Mouse (Mus musculus) retina, adult 2 months (tissue): ENCODE measurements around the gene Bicc1.

ENCODE experiments used
- DNase-seq: peaks from one replicate; pipeline ENCODE4 v3.0.0-alpha.2; 2012; ENCODE audit warnings: low read depth, low spot score

The Bicc1 gene

DNA sequence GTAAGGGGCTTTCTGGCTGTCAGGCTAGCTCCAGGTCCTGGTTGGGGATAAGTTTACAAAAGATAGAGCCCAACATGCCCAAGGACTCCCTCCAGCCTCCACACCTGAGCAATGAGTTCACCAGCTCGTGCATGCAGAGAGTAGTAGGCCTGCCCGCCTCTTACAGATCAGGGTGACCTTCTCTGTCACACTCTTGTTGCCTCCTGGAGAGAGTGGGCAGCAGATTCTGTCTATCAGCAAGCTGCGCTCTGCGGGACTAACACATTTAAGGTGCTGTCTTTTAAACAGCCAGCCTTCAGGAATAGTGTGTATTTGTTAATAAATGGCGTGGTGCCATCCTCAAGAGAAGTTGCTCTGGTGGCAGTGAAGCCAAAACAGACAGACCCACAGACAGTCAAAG, 101.4 kb downstream of the Bicc1 start:
- DNase-seq: no peak

- DNase-seq: no peak
Measured at GRCm38 (mm10) chr10:71052748-71053147, 106.8 kb downstream of the Bicc1 start.

DNA sequence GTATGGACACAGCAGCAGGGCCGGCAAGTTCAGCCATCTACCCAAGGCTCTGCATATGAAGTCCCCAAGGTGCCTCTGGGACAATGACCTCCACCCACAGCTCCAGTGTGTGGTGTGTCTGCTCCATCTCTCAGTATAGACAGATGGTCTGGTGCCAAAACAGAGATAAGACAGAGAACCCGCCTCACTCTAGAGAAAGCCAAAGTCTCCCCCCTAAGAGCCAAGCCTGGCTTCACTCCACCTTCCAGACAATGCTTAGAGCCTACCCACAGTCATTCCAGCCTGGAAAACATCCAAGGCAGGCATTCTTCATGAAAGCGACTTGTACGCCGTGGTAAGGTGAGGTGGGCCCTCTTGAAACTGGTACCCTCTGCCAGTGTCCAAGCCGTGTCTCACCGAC, 107.3 kb downstream of the Bicc1 start:
- DNase-seq: no peak

DNA sequence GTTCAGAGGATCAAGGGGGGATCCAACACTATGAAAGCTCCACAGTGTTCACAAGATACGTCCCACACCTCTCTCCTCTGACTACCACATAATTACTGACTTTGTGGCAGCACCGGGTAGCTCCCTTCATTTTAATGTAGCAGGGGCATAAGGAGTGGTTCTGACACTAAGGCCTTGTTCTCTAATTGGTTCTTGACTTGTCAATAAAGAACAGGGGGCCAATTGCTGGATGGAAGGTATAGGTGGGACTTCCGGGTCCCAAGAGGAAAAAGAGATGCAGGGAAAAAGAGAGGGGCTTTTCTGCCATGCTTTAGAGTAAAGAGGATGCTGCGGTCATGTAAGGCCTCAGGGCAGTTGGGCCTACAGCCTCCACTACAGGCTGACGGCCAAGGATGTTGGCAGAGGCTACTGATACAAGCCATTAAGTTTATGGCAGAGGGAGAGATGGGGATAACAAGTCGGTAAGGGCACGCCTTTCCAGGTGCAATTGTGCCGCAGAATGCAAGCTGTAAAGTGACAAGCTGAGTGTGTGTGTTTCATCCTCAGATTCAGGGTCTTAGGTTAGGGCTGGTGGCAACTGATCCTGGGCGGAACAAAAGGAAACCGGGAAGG, 108.7 kb downstream of the Bicc1 start:
- no peak for DNase-seq

GRCm38 (mm10) chr10:71049294-71049693, 110.2 kb downstream of the Bicc1 start:
- DNase-seq: no peak

DNA sequence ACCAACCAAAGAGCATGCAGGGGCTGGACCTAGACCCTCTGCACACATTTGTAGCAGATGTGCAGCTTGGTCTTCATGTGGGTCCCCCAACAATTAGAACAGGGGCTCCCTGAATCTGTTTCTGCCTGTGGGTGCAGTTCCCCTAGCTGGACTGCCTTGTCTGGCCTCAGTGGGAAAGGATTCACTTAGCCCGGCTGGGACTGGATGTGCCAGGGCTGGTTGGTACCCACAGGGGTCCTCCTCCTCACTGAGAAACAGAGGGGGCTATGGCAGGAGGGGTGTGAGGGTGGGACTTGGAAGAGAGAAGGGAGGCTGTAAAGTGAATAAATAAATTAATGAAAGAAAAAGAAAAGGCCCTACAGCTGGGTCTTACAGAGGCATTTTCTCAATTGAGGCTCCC, 115.1 kb downstream of the Bicc1 start:
- DNase-seq: no peak

- no peak for DNase-seq
Measured at GRCm38 (mm10) chr10:71041874-71042273, 117.6 kb downstream of the Bicc1 start.

DNA sequence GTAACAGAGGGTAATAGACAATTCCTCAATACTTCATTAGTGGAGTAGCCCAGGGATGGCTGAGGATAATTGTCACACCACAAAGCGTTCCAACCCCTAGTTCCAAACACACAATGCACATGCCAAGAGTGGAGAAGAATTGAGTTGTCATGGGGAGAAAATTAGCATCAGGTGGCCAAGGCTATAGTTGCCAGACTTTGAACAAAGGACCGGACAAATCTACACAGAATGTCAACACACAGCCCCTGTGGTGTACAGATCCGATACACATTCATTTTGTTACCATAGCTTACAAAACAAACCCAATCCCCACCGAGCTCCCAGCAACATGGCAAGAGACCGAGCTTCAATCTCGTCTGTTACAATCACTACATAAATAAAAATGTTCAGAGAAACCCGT, 123.0 kb downstream of the Bicc1 start:
- no peak for DNase-seq

- no peak for DNase-seq
Measured at GRCm38 (mm10) chr10:71028996-71029395, 130.5 kb downstream of the Bicc1 start.

- DNase-seq: no peak
Measured at GRCm38 (mm10) chr10:71028066-71028844, 131.2 kb downstream of the Bicc1 start.

DNA sequence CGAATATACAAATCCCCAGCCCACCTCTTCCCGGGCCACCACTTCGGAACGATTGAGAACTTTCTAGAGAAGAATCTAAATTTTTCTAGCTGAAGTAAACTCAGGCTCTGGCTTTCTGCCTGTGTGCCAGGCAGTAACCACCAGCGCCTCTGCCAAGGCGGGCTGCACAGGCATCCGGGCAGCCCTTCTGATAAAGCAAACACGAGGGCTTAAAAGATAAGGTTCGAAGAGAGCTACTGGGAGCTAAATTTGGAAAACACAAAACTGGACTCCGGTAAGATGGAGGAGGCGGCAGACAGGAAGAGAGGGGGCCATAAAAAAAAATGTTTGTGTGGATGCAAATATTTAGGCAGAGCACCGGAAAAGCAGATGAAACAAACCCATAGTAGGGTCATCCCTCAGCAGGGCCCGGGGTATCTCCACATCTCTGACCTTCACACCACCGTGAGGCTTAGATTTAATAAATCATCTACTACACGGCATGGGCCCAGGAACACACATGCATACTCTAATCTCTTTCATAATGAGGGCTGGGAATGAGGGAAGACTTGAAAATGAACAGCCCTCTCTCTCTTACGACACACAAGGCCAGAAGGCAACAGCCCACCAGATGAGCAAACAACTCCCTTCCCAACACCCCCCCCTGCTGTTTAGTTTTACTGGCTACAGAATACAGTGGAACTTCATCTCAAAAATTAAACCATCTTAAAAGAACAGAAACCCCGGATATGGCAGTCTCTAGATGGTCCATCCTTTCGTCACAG, 134.2 kb downstream of the Bicc1 start:
- DNase-seq: no peak

DNA sequence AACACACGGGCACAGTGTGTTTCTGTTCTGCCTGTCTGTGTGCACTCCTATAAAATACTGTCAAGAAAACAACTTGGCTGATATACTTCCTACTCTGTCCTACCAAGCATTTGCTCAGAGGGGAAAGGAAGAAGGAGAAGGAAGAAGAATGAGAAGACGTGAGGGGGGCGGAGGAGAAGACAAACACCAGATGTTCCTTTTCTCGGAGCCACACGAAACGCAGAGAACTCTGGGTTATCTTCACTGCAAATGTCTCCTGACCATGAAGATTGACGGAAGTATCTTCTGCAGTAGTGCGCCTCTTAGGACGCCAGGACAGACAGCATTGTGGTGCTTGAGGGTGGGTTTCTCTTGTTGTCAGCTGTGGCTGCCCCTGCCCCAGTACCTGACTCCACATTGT, 134.8 kb downstream of the Bicc1 start:
- DNase-seq: no peak

DNA sequence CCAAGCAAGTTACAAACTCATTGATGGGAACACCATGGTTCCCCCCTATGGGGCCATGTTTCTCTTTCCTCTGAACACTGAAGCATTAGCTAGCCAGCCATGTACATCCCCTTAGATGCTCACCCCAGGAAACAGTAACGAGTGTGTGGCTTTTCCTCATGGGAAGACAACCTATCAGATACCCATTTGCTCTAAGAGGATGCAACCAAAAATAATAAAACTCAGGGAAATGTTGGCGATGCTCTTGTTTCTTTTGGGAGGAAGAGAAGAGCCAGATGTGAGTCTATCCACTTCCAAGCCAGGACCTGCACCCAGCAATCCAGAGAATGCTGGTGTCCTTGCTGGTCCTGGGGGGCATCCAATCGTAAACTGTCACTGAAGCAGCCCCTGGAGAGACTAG, 136.0 kb downstream of the Bicc1 start:
- DNase-seq: no peak

GRCm38 (mm10) chr10:71020459-71020858, 139.0 kb downstream of the Bicc1 start:
- no peak for DNase-seq

DNA sequence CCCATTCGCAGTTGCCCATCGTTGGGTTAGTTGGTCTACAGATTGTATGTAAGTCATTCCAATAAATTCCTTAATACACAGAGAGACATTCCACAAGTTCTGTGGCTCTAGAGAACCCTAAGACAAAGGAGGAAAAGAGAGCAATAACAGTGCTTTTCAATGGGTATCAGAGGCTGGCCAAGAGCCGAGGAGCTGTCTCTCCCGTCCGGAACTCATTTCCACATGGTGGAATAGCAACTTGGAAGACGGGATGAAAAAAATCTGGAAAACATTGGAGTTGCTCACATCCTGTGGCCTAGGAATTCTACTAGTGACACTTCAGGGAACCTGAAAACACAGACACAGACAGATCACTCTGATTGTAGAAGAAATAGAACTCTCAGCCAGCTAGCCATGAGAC, 139.7 kb downstream of the Bicc1 start:
- DNase-seq: no peak

DNA sequence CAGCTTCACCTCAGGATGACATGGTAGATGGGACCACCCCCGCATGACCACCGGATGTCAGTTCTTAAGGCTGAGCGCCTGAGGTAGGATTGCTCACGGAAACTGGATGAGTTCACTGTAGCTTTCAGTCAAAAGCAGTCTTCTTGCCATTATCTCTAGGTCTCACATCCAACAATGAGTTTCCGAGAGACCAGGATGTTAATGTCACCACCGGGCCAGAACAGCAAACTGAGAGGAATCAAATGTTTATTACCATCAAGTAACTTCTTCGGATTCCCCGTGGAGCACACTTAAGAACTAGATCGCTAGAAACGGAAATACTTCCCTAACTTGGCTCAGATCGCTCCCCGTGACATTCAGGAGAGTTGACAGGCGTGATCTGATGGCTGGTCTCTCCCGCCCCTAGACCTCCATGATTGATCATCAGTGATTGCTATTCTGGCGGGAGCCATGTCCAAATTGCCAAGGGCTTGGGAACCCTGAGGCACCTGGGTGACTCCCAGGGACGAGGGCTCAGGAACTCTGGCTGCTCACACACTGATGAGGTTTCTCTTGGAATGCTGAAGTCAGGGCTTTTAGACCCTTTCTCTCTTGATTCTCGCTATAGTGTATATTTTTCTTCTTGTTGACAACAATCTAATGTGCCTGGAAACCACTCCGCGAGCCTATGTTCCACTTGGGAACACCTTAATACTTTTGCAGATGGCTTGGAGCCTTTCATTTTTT, 149.6 kb downstream of the Bicc1 start:
- DNase-seq: no peak

GRCm38 (mm10) chr10:71008721-71009120, 150.8 kb downstream of the Bicc1 start:
- DNase-seq: no peak

DNA sequence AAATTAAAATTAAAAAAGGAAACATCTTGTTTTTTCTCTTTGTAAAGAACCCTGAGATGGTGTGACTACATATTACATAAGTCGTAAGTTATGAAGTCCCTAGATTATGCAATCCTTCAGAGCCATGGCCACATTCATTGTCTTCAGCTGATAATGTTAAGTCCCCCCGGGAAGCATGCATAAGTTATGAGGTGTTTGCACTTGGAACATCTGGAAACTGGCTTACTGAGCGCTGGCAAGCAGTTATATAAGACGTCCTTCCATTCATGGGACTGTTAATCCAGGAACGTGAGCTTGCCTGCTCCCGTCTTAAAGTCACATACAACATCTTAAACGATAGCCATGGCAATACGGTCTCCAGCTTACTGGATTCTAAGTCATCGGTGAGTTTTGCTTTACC, 151.5 kb downstream of the Bicc1 start:
- no peak for DNase-seq

DNA sequence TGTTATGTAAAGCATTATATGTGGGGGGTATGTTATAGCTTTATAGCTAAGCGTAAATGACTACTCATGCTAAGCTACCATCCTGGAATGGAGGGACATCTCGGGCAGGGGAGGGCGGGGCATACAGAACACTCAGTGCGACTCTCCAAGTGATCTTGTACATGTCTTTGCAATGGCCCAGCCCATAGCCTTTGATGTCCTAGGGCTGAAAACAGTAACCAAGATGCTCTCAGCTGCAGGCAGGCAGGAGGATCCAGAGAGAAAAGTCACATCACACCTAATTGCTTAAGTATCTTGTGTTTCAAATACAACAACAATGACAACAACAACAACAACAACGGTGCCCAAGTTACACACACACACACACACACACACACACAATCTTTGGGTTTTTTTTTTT, 152.0 kb downstream of the Bicc1 start:
- DNase-seq: no peak

GRCm38 (mm10) chr10:71007001-71007400, 152.5 kb downstream of the Bicc1 start:
- DNase-seq: no peak

DNA sequence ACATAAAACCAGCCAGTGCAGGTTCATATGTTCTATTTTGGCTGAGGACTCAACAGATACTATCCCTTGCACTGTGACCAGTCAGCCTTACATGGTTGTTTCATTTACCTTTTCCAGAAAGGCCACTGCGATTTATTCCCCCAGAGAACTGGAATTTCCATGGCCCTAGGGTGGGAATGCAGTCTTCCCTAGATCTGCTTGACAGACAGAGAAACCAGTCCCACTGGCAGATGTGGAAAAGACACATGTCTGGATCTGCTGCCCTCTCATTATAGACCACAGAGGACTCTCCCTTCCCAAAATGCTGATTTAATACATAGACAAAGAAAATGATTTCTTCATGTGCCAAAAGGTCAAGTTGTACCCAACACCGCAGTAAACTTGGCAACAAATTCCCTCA, 156.6 kb downstream of the Bicc1 start:
- no peak for DNase-seq

GRCm38 (mm10) chr10:71002186-71002585, 157.3 kb downstream of the Bicc1 start:
- DNase-seq: no peak
